20 mouse cellular contexts compared by ENCODE assay signal in the genomic region with DNA sequence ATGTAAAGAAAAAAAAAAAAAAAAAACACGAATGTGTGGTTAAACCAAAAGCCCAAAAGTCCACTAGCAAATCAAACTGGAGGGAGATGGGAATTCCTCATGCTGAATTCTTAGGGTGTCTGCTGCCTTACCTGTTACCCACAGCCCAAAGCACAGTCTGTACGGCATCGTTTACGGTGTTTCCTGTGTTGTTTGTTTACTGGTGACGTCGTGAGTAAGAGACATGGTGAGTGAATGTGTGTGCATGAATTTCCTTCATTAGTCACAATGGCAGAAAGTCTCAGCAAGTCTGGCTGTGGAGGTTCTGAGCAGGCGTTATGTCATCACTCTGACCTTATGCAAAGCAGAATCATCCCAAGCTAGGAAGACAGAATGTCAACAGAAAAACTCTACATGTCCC.
"Had no signal": no experiment of that assay in that cellular context is flagged by ENCODE, and none has a peak within 500 bp of the region (broad histone marks: within the 10 kb centered on the region; RNA-seq: fewer than 3 reads in every experiment).

No protein-coding gene starts in this region.

- H3K27ac ChIP-seq: intestine, embryonic 15.5 days; kidney, embryonic 15.5 days; left cerebral cortex, adult 2 months; midbrain, embryonic 12.5 days; midbrain, embryonic 15.5 days; neural tube, embryonic 13.5 days had no signal

- H3K4me2 ChIP-seq: midbrain, embryonic 12.5 days; midbrain, embryonic 15.5 days; neural tube, embryonic 13.5 days had no signal

- H3K4me1 ChIP-seq: midbrain, embryonic 12.5 days had no signal

- DNase-seq: kidney, adult 11 months; kidney, adult 8-10 months; kidney, postnatal 10 days; kidney, postnatal 36 days; layer of hippocampus, postnatal 36 days; lung, adult 2 months; retina, postnatal 1 day; right cerebral cortex, postnatal 25 days; spleen, adult 18-20 months; thymus, adult 2 months; thymus, postnatal 14 days; thymus, postnatal 4 days had no signal

- H3K36me3 ChIP-seq: intestine, embryonic 15.5 days; kidney, embryonic 15.5 days; midbrain, embryonic 12.5 days; midbrain, embryonic 15.5 days; neural tube, embryonic 13.5 days had no signal

- H3K4me3 ChIP-seq: intestine, embryonic 15.5 days; kidney, embryonic 15.5 days; left cerebral cortex, adult 2 months; megakaryocyte, embryonic 14.5 days; midbrain, embryonic 12.5 days; midbrain, embryonic 15.5 days; myocyte; neural tube, embryonic 13.5 days had no signal

- H3K27me3 ChIP-seq: intestine, embryonic 15.5 days; kidney, embryonic 15.5 days; megakaryocyte, embryonic 14.5 days; midbrain, embryonic 12.5 days; midbrain, embryonic 15.5 days; neural tube, embryonic 13.5 days had no signal

- H3K9me3 ChIP-seq: intestine, embryonic 15.5 days; kidney, embryonic 15.5 days; megakaryocyte, embryonic 14.5 days; midbrain, embryonic 12.5 days; midbrain, embryonic 15.5 days; neural tube, embryonic 13.5 days had no signal

- ATAC-seq: intestine, embryonic 15.5 days; midbrain, embryonic 15.5 days had no signal

- H3K9ac ChIP-seq: intestine, embryonic 15.5 days; kidney, embryonic 15.5 days; midbrain, embryonic 12.5 days; midbrain, embryonic 15.5 days; neural tube, embryonic 13.5 days had no signal
